In genomic region chr6:39051799-39052556, GRCm38 (mm10) we compare ENCODE assay signal across 18 mouse cellular contexts.
DNase-seq lines count a peak whose midpoint lies in the region; ATAC-seq and TF ChIP-seq lines count a peak whose summit lies in the region.
"Had no signal": no experiment of that assay in that cellular context is flagged by ENCODE, and none has a peak within 500 bp of the region (broad histone marks: within the 10 kb centered on the region; RNA-seq: fewer than 3 reads in every experiment).

No protein-coding gene starts in this region.

- no peak for DNase-seq in frontal cortex, postnatal 14 days (ENCODE audit: low spot score in 2 of 2)
- DNase-seq in adrenal gland, postnatal 10 days: peak; percentile 36
- no peak for DNase-seq in thymus, adult 18-20 months
- DNase-seq in heart, embryonic 10.5 days (ENCODE audit: low spot score): no peak
- DNase-seq: B cell, adult 2 months; kidney, adult 18-20 months; lung, adult 18-20 months; lung, postnatal 36 days; thymus, adult 2 months had no signal

- H3K36me3 ChIP-seq in stomach, embryonic 16.5 days (ENCODE audit: control insufficient read depth, insufficient read depth, low read length): no peaks in the 10 kb centered on the region
- no peaks in the 10 kb centered on the region for H3K36me3 ChIP-seq in heart, embryonic 10.5 days
- H3K36me3 ChIP-seq: limb, embryonic 10.5 days; midbrain, embryonic 12.5 days; neural tube, embryonic 13.5 days had no signal

- peaks cover 11% of the 10 kb centered on the region for H3K4me1 ChIP-seq in cortical plate, adult 2 months (ENCODE audit: control insufficient read depth, insufficient read depth, low read length)
- H3K4me1 ChIP-seq in stomach, embryonic 16.5 days (ENCODE audit: control insufficient read depth, insufficient read depth, low read length): peaks cover 12% of the 10 kb centered on the region
- peaks cover 29% of the 10 kb centered on the region for H3K4me1 ChIP-seq in heart, embryonic 10.5 days

- WGBS in stomach, embryonic 16.5 days: 69% methylated on average over 9 of the region's 9 CpGs
- 71% methylated on average over 9 of the region's 9 CpGs for WGBS in heart, embryonic 10.5 days

- no peaks in the 10 kb centered on the region for H3K9me3 ChIP-seq in stomach, embryonic 16.5 days (replicated peaks; ENCODE audit: control insufficient read depth, low read length)
- no peaks in the 10 kb centered on the region for H3K9me3 ChIP-seq in heart, embryonic 10.5 days
- H3K9me3 ChIP-seq: limb, embryonic 10.5 days; midbrain, embryonic 12.5 days; neural tube, embryonic 13.5 days had no signal

- H3K4me3 ChIP-seq in cortical plate, adult 2 months (ENCODE audit: insufficient read depth, low read length): no peak overlapping the region
- H3K4me3 ChIP-seq in stomach, embryonic 16.5 days (replicated peaks; ENCODE audit: low read length): no peak overlapping the region
- no peak overlapping the region for H3K4me3 ChIP-seq in heart, embryonic 10.5 days
- H3K4me3 ChIP-seq: layer of hippocampus, adult 2 months; limb, embryonic 10.5 days; midbrain, embryonic 12.5 days; neural tube, embryonic 13.5 days had no signal

- no peak for TF ChIP-seq POLR2A in cortical plate, adult 2 months (IDR thresholded peaks at IDR 0.05; ENCODE audit: extremely low read depth, insufficient read depth, low read length)

- H3K27ac ChIP-seq in cortical plate, adult 2 months (ENCODE audit: insufficient read depth, low read length): peak overlapping the region; percentile 15; the same call in 1 of the 2 replicates
- no peak overlapping the region for H3K27ac ChIP-seq in stomach, embryonic 16.5 days (ENCODE audit: low read length)
- H3K27ac ChIP-seq in heart, embryonic 10.5 days: no peak overlapping the region
- H3K27ac ChIP-seq: layer of hippocampus, adult 2 months; limb, embryonic 10.5 days; midbrain, embryonic 12.5 days; neural tube, embryonic 13.5 days had no signal

- no peak for TF ChIP-seq CTCF in cortical plate, adult 2 months (IDR thresholded peaks at IDR 0.05; ENCODE audit: extremely low read depth, insufficient read depth, low read length)

- no peak overlapping the region for H3K4me2 ChIP-seq in stomach, embryonic 16.5 days (ENCODE audit: low read depth, low read length)
- H3K4me2 ChIP-seq: liver, embryonic 11.5 days; midbrain, embryonic 12.5 days; neural tube, embryonic 13.5 days had no signal

- H3K9ac ChIP-seq in stomach, embryonic 16.5 days (ENCODE audit: low read length): no peak overlapping the region
- H3K9ac ChIP-seq: midbrain, embryonic 12.5 days; neural tube, embryonic 13.5 days had no signal

- H3K27me3 ChIP-seq in stomach, embryonic 16.5 days (ENCODE audit: control insufficient read depth, insufficient read depth, low read length): no peaks in the 10 kb centered on the region
- peaks cover 3% of the 10 kb centered on the region; the same call in 1 of the 2 replicates for H3K27me3 ChIP-seq in heart, embryonic 10.5 days (ENCODE audit: insufficient read depth, poor library complexity, severe bottlenecking)
- H3K27me3 ChIP-seq: midbrain, embryonic 12.5 days; neural tube, embryonic 13.5 days had no signal

- peak; percentile 44 for ATAC-seq in frontal cortex, adult (ENCODE audit: low TSS enrichment)
- peak; percentile 27; the same call in 1 of the 2 replicates for ATAC-seq in stomach, embryonic 16.5 days (ENCODE audit: insufficient read depth, low FRiP score)
- ATAC-seq: hindbrain, embryonic 16.5 days had no signal
